Mouse (Mus musculus): ENCODE results near the gene Galr2.

- TF ChIP-seq POLR2A (IDR thresholded peaks at IDR 0.05; ENCODE audit: control insufficient read depth, extremely low read depth, insufficient read depth, low read length, poor library complexity) (no peak), CTCF (IDR thresholded peaks at IDR 0.05; ENCODE audit: borderline replicate concordance, control insufficient read depth, extremely low read depth, insufficient read depth, low read length, poor library complexity) (no peak)
These were observed 7.9 kb upstream of the Galr2 start for GRCm38 (mm10) chr11:116272589-116273468.

Data from thymus, adult 2 months (tissue).